Mouse (Mus musculus): Measurements from ENCODE around the gene Arhgap25. TPM values are rescaled to one million over a fixed set of nuclear protein-coding genes. Genes with fewer than 3 reads are reported as not detected.
"Not testable (repeated sequence)": the region's sequence is repeated elsewhere in the genome, so short reads cannot be mapped to it uniquely, and the experiment has no call there.

Arhgap25 gene
- total RNA-seq (2021) (1 to 10 TPM; 3.1 TPM), polyA plus RNA-seq (2012; rRNA removed) (0.39 and 0.49 TPM in 2 replicates)
- long read RNA-seq, partial matches to known transcripts: 2 of 2 reads
- long read RNA-seq, other reads (novel, unspliced or antisense): 0 of 2 reads

DNA sequence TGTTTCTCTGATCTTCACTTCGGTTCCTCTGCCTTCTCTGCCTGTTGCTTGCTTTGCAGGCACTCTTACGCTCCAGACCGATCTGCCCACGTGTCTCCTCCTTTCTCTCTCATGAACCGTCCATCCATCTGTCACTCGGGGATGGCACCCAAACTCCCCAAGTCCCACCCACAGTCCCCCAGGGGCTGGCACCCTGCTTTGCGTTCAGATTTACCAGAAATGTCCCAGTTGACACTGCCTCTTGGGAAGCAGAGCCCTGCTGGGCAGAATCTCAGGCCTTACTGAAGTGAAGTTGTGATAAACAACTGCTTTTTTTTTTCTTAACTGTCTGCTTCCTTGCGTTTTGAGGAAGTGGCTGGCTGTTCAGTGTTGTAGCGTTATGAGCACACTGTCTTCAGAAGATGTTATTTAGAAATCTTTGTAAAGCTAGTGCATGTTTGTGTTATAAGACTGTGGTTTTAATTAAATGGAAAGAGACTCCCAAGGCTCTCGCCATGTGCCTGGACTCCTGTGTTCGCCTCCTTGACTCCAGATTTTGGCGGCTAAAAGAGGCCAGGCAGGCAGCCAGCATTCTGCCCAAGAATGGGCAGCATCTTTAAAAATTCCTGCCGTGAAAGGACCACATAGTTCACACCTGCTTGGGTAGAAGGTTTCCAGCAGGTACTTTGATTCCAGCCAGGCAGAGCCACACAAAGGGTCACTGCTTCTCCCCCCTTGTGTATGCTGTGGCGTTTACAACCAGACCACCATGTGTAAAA lies at the start of gene Arhgap25:
Gene Arhgap25, minus strand, starts transcription at position 307 of the 758 bp plus-strand sequence.
- peak; percentile 3 for DNase-seq

DNA sequence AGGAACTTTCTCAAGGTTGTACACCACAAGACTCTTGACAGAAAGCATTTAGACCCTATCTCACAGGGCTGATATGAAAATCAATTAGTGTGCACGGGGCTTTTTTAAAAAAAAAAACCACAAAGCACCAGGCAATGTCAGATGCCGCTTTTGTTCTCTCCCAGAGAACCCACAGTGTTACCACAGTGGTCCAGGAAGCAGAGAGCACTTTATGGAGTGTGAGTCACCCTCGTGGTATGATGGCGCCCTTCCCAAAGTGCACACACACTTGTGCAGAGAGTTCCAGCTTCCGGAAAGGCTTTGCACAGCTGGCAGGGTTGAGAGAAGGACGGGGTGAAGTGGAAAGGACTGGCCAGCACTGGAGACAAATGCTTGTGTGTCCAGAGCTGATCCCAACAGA lies 49.4 kb upstream of the Arhgap25 start:
- peak; percentile 29 for DNase-seq

DNA sequence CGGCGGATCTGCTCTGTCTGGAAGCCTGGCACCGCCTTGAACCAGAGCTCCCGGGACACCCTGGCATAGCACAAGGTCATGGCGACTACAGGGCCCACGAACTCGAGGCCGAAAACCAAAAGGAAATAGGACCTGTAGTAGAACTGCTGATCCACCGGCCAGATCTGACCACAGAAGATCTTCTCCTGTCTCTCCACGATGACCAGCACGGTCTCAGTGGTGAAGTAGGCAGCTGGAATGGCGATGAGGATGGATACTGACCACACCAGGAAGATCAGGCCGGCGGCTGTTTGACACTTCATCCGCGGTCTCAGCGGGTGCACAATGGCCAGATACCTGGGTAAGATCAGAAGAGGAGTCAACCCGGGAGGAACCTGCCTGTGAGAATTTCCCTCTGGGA lies 48.5 kb upstream of the Arhgap25 start:
- DNase-seq: no peak

DNA sequence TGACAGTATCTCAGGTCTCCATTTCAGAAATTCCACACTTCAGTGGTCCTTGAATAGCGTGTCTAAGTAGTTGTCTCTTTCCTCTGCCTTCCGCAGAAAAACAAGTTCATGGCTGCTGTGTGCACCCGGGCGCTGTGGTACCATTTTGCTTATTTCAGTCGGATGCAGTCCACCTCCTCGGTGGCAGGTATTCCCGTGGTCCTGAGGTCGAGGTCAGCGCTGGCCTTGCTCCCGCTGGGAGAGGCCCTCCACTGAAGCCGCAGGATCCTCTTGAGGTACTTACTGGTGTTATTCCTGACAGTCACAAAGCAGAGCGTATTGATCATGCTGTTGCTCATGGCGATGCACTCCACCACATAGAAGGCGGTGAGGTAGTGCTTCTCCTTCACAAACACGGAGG lies 48.0 kb upstream of the Arhgap25 start:
- DNase-seq: no peak

DNA sequence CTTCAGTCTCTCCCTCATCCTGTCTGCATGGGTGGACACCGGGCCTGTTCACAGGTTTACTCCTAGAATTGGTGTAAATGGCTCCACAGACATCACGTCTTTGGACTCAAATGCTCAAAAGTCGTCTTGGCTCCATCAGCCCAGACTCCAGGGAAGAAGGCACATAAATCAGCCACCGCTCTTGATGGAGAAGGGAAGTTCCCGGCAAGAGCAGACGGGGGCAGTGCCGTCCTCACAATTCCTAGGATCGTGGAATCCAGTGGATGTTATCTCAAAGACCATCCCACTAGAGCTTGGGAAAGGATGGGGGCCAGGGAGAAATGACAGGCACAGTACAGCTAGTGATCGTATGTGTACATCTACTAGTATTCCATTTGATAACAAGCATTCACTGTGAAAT lies 45.2 kb upstream of the Arhgap25 start:
- DNase-seq: no peak

DNA sequence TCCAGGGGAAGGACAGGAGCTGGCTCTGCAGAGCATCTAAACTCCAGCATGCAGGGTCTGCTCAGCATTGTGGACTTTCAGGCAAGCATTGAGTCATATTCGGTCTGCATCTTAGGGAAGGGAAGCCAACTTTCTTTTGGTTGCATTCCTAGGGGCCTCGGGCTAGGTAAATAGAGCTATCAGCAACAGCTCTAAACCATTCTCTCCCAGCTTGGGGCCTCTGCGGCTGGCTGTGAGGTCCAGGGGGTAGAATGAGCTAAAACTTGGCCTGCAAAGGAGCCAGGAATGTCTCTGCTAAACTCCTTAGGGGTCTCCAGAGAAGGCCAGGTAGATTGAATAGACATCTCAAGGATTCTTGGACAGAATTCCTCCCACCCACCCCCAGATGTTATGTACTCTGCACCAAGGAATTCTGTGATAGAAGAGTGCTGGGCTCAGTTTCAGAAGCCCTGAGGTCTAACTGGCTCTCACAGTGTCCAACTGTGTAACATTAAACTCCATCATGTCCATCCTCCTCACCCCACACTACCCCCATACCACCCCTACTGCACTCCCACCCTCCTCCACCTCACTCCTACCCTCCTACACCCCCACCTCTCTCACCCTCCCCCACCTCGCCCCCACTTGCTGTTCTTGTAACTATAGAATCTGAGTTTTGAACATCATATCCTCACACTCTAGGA lies 43.7 kb upstream of the Arhgap25 start:
- no peak for DNase-seq

DNA sequence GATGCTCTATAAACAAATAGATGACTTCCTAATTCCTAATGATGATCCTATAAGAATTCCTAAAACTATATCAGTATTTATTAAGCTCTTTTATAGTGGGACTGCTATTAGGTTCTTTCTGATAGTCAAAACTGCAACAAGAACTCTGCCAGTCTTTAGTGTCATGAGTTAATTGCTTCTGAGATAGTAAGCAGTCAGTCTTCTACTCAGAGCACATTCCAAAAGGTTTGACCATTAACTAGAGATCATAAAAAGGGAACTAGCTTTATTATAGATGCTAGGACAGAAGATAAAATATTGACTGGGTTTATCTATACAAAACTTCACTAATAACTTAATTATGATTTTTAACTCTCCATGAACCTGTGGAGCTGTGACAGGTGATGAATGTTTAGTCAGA lies 38.8 kb upstream of the Arhgap25 start:
- not testable (repeated sequence) for DNase-seq

DNA sequence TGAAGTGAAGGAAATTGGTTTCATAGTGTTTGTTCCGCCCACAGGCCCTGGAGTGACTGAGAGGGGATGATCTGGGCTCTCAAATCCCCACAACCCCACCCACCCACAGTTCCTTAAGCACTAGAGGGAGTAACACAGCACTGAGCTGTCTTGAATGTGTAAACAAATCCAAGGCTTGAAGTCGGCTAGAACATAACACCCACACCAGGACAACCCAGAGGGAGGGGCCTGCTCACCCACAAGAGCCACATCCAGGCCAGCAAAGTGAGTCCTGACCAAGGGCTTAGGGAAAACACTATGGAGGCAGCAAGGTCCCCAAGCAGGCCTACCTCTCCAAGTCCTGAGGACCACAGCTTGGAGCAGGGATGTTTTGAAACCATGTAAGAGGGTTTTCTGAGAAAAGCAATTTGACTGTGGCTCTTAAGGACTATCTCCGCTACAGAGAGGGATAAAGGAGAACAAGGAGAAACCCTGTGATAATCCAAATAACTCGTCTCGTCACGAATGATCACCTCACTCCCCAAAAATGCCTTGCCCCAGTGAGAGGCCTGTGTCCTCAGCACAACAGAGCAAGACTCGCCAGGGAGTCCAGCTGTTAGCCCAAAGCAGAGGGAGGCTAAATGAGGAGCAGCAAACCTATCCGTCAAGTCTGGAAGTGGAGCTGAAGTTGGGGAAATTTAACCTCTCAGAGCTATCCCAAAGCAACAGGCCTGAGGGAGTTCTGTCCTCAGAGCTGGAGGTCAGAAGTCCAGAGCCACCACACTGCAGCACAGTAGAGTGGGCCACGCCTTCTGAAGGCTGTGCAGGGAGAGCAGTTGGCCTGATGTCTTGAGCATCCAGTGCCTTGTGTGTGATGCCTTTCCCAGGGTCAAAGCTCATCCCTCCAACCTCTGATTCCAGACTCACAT lies 34.9 kb upstream of the Arhgap25 start:
- DNase-seq: no peak

DNA sequence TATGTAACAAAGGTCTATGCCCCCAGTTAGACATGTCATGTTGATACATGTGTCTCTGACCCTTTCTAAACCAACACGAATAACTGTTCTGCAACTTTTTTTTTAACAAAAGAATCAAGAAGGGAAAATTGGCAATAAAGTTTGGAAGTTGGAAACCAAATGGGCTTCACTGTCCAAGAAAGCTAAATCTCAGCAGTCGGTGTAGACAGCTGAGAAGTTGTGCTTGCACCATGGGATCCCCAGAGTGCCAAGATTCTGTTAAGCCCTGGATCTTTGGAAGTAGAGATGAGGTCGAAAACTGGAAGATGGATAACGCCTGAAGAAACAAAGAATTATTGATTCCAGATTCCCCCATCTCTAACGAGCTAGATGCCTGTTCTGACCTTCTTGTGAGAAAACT lies 32.1 kb upstream of the Arhgap25 start:
- no peak for DNase-seq

DNA sequence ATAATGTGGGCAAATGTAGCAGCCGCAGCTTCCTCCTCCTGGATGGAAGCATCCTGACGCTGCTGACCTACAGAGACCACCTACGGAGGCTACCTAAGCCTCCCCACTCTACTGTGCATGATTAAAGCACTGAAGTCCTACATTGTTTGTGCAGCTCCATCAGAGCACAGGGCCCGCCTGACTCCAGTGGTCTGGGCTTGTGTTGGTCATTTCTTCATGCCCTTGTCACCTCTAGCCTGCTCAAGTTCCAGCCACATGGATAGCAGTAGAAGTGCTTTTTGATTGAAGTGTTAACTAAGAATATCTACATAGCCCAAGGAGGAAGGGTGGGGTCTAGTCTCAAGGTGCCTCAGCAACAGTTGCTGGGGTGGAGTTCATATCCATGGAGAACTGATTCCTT lies 31.3 kb upstream of the Arhgap25 start:
- DNase-seq: no peak

DNA sequence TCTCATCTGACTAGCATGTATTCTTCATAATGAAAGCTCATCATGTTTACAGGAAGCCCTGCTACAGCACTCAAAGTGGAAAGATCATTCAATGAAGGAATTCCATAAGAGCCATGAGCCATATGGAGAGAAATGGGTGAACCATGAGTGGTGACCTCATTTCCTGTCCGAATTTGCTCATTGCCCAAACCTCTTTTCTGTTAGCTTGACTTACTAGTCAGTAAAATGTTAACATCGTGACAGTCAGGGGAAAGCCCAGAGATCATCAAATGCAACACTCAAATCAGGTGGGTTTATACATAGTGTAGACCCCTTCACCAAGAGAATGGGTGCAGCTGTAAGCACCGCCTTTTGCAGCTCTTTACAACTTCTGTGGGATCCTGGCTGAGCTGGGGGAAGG lies 20.7 kb upstream of the Arhgap25 start:
- no peak for DNase-seq

DNA sequence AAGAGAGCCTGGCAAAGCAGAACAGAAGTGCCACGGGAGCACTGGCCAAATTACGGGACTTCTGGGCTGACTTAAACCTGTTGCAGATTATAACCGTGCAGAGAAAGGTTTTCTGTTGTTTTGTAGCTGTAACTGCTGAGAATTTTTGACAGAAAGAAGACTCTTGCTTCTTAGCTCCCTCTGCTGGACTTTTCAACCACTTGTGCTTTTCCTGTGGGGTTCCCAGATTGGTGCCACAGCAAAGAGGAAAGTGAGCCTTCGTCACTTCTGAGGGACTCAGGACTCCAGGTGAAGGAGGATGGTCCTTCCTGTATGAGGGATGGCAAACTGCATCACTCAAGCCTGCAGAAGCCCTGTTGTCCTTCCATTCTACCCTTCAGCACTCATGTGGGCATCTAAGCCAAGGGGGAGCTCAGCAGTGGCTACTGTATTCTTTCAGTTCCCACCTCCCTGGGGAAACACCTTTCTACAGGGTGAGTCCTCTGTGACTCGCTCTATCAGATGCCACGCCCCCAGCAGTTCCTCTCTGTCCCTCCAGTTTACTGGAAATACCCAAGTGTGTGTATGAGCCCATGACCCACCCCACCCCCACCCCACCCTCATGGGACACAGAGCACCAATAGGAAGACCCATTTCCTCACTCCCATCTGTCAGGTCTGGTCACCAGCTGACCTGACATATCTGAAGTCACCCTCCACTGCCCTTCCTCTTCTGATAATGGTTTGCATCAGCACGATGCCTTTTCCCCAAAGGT lies 19.2 kb upstream of the Arhgap25 start:
- DNase-seq: no peak

DNA sequence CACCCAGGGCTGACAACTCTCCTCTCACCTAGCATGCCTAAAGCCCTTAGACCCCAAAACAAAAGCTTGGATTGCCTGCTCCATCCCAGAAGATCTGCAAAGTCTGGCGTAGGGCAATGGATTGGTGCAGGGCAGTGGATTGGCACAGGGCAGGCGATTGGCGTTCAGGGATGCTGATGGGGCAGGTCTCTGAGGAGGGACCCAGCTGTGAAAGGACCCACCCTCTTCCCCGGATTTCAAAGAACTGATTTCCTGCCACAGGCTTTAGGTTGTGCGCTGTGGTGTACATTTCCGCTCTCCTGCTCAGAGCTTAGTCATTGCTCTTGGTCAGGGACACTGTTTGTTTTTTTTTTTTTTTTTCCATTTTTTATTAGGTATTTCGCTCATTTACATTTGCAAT lies 14.8 kb upstream of the Arhgap25 start:
- no peak for DNase-seq

DNA sequence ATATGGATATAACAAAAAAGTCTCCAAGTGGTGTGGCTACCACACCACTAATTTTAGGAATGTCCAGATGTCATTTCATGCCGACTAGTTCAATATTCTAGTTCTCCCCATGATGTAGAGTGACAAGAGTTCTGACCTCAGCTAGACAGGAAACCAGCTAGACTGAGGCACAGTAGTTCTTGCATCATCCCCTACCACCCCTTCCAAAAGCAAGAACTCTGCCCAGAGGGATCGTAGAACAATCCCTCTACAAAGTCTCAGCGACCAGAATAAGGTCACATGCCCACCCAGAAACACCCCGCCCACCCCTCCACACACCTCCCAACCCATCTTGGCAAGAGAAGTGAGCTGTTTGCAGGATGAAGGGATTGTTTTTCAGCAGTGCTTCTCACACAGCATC lies 14.4 kb upstream of the Arhgap25 start:
- no peak for DNase-seq

DNA sequence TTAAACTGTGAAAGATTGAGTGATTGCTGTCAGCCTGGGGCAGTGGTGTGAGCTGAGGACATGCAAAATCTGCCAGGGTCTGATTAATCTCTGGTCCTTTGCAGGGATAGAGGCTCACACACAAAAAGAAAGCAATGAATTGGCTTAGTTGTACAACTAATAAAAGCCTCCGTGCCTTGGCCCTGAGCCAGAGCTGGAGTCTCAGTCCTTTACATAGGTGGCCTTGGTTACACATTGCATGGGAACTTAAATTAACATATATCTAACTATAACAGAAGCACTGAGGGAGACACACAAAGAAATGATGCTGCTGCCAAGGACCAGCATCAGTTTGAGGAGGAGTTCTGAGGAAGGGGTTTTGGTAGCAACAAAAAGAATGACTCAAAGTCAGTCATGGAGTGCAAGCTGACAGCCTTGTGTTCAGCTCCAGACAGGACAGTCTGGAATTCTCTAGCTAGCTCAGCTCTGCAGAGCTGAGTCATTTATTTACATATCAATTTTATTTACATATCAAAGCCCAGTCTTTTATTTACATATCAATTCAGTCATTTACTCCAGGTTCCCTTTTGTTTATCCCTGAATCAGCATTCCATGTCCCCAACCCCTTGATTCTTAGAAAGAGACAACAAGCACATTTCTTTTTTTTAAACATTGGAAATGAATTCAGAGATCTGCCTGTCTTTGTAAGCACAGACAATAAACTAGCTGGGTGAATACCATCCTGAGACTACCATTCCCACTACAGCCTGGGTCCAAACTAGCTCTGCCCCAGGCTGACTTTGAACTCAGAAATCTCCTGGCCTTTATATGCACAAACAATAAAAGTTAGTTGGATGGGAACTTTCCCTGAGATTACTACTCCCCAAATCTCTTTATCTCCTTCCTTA lies 12.5 kb upstream of the Arhgap25 start:
- no peak for DNase-seq

DNA sequence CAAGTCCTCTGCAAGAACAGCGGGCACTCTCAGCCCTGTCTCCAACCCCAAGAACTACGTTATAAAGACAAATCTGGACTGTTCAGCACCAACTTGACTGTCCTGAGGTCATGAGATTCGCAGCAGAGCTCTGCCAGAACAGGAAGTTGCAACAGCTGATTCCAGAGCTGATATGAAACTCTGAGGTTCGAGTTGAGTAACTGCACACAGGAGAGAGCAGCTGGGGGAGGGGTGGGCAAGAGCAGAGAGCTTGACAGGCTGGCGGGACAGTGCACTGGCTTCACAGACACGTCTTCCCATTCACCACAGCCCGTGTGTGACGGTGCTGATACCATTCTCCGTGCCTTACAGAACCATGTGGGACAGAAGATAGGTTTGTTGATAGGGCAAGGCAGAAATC lies 9.0 kb upstream of the Arhgap25 start:
- peak; percentile 53 for DNase-seq

DNA sequence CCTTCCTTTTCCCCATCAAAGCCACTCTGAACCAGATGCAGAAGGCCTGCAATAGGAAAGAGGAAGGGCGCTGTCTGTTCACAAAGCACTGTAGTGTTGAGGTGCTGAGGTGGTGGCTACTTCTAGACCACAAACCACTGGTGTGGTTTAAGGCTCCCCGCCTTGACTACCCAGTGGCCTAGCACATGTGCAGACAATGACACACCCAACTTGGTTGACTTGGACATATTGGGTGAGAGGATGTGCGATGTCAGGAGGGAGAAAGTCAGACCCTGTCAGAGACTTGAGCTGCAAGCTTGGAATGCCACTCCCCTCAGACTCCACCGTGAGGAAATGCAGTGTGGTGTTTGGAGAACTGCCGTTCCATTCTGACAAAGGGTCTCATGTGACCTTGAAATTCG lies 8.1 kb upstream of the Arhgap25 start:
- peak; percentile 15 for DNase-seq

DNA sequence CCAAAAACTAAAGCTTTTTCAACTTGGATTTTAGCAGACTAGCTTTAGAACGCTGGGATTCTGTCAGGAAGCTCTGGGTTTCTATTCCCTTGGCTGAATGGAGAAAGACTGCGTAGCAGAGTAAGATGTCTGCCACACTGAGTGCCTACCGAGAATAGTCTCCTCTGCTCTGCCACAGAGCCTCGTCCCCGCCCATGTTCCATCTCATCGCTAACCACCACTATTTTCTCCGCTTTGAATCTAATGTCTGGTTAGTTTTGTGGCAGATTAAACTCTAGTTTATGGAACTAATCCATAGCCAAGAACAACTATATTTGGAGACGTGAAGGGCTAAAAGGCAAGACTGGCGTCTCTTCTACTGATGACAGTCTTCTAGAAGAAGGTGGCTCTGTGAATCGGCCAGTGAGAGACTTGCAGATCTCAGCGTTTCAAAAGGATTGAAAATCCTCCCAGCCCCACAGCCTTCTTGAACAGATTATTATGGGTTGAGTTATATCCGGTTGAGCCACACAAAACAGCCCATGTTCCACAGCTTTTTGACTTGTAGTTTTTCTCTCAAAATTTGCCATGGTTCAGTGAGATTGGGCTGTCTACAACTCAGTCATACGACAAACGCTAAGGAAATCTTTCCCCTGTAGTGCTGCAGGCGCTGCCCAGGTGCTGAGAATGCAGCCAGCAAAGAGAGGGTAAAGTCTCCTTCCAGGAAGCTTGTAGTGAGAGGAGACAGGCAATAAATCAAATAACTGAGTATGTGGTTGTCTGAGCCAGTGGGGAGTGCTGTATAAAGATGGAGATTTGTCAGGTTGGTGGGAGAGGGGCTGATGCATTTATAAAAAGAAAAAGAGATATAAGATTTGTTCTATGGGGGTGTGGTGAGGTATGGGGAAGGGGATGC lies 5.6 kb upstream of the Arhgap25 start:
- no peak for DNase-seq

DNA sequence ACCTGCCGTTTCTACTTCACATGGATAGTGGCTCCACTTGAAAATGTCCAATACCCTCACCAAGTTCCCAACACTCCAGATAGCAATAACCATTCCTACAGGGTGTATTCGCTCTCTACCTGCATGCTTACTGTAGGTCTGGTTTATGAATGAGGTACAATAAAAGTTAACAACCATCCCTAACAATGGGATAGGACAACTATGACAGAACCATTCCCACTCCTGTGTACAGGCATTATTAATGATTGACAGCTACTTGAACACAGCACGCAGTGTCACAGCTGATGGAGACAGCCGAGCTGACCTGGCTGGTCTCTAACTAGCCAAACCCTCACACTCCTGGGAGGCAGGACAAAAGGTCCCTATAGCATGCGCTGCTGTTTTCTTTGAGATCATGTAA lies 4.6 kb upstream of the Arhgap25 start:
- no peak for DNase-seq

DNA sequence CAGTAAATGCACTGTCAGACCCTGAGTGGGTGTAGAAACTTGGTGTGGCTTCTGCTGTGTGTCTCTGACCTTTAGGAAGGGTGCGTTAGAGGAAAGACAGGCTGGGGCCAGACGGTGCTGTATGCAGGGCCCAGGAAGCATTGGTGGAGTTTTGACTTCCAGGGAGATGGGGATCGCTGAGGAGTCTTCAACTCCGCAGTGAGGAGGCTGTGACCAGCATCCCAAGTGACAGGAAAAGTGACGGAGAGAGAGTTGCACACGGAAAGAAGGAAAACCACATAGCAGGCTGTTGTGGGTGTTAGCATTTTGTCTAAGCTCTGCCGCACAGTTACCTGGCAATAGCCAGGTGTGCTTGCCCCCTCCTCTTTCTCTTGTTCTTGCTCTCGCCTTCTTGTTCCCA lies 3.2 kb upstream of the Arhgap25 start:
- no peak for DNase-seq

All from adrenal gland, adult 2 months (tissue).